Mouse (Mus musculus) thymus, adult 2 months (tissue): ENCODE results near the gene Mrpl52. TPM values are rescaled to one million over a fixed set of nuclear protein-coding genes. Genes with fewer than 3 reads are reported as not detected.
A peak's percentile ranks its signal among the peaks of the same experiment; 100 is the strongest.

Experiments
- DNase-seq: peaks from one replicate; pipeline ENCODE4 v3.0.0; 2021
- H3K27ac ChIP-seq: fragments of 200-500 bp; 2 replicates; pipeline ENCODE4 v1.5.1; 2012; ENCODE audit warnings: low read length, control low read depth; ENCODE audit not compliant: control insufficient read depth, insufficient read depth
- H3K27me3 ChIP-seq: fragments of 200-500 bp; 2 replicates; pipeline ENCODE4 v1.6.1; 2012; ENCODE audit warnings: mild to moderate bottlenecking, low read length, moderate library complexity, mixed read lengths; ENCODE audit not compliant: control insufficient read depth, insufficient read depth
- H3K36me3 ChIP-seq: fragments of 200-500 bp; 2 replicates; pipeline ENCODE4 v1.6.1; 2012; ENCODE audit warnings: mild to moderate bottlenecking, low read length, moderate library complexity; ENCODE audit not compliant: control insufficient read depth, insufficient read depth
- H3K4me1 ChIP-seq: fragments of 200-500 bp; replicated peaks from 2 replicates; pipeline ENCODE4 v1.6.1; 2012; ENCODE audit warnings: low read length; ENCODE audit not compliant: control insufficient read depth, insufficient read depth
- H3K4me3 ChIP-seq: fragments of 200-500 bp; 2 replicates; pipeline ENCODE4 v1.5.1; 2012; ENCODE audit warnings: mild to moderate bottlenecking, low read length, control low read depth, moderate library complexity; ENCODE audit not compliant: control insufficient read depth, insufficient read depth
- CTCF ChIP-seq: fragments of 200-500 bp; IDR thresholded peaks from 2 replicates; pipeline ENCODE4 v1.5.1; 2012; ENCODE audit warnings: mild to moderate bottlenecking, control low read depth, low read length, moderate library complexity, borderline replicate concordance; ENCODE audit not compliant: control insufficient read depth, poor library complexity, insufficient read depth; ENCODE audit errors: extremely low read depth
- POLR2A ChIP-seq: fragments of 200-500 bp; IDR thresholded peaks from 2 replicates; pipeline ENCODE4 v1.6.1; 2012; ENCODE audit warnings: mild to moderate bottlenecking, low read length, control low read depth, moderate library complexity; ENCODE audit not compliant: control insufficient read depth, poor library complexity, insufficient read depth; ENCODE audit errors: extremely low read depth
- WGBS: fragments of 180-500 bp; shearing (Covaris S2); methylation state at CpG from one replicate; pipeline ENCODE4 v1.1.7; 2018; 5-methylcytosine and 5-hydroxymethylcytosine counted together
- polyA plus RNA-seq: library from polyadenylated mRNA; depleted of rRNA; stranded (reverse); fragments of >200 nt; gene quantifications from 2 replicates; pipeline ENCODE4 v1.2.3, GENCODE M21; 2012

Gene Mrpl52
- polyA plus RNA-seq, 1 experiment, result 211 TPM

GRCm38 (mm10) chr14:54408336-54409056 is 18.2 kb upstream of the Mrpl52 start:
- H3K4me3 ChIP-seq, result no peak overlapping the region
- TF ChIP-seq CTCF (no peak), POLR2A (no peak)
- H3K4me1 ChIP-seq, result peaks cover 10% of the 10 kb centered on the region
- no peak for DNase-seq
- 92% methylated on average over 25 of the region's 25 CpGs for WGBS
- no peaks in the 10 kb centered on the region for H3K27me3 ChIP-seq
- H3K27ac ChIP-seq, result no peak overlapping the region
- no peaks in the 10 kb centered on the region for H3K36me3 ChIP-seq

- TF ChIP-seq POLR2A (no peak), CTCF (no peak)
- no peak overlapping the region for H3K4me3 ChIP-seq
- H3K4me1 ChIP-seq, result peaks cover 16% of the 10 kb centered on the region
- no peaks in the 10 kb centered on the region for H3K36me3 ChIP-seq
- 62% methylated on average over 7 of the region's 7 CpGs for WGBS
- H3K27ac ChIP-seq, result no peak overlapping the region
- no peaks in the 10 kb centered on the region for H3K27me3 ChIP-seq
- DNase-seq, result no peak
Observed at GRCm38 (mm10) chr14:54409057-54409645, 17.6 kb upstream of the Mrpl52 start.

- no peak overlapping the region for H3K4me3 ChIP-seq
- DNase-seq, result no peak
- no peaks in the 10 kb centered on the region for H3K27me3 ChIP-seq
- no peaks in the 10 kb centered on the region for H3K36me3 ChIP-seq
- 62% methylated on average over 17 of the region's 17 CpGs for WGBS
- TF ChIP-seq POLR2A (no peak), CTCF (no peak)
- H3K27ac ChIP-seq, result no peak overlapping the region
- H3K4me1 ChIP-seq, result peaks cover 18% of the 10 kb centered on the region
Observed at GRCm38 (mm10) chr14:54409980-54410810, 16.5 kb upstream of the Mrpl52 start.

GRCm38 (mm10) chr14:54412000-54412576 is 14.6 kb upstream of the Mrpl52 start:
- TF ChIP-seq CTCF (no peak), POLR2A (no peak)
- Histone ChIP-seq H3K27ac (no peak overlapping the region), H3K4me1 (peaks cover 18% of the 10 kb centered on the region), H3K36me3 (no peaks in the 10 kb centered on the region), H3K4me3 (no peak overlapping the region), H3K27me3 (no peaks in the 10 kb centered on the region)
- 74% methylated on average over 9 of the region's 9 CpGs for WGBS
- no peak for DNase-seq

GRCm38 (mm10) chr14:54412629-54413170 is 14.0 kb upstream of the Mrpl52 start:
- Histone ChIP-seq H3K27ac (no peak overlapping the region), H3K4me3 (no peak overlapping the region)

More at GRCm38 (mm10) chr14:54412629-54413170, 14.0 kb upstream of the Mrpl52 start:
- H3K36me3 ChIP-seq, result no peaks in the 10 kb centered on the region
- DNase-seq, result peak; percentile 52
- TF ChIP-seq POLR2A (no peak), CTCF (0 out of 2 replicates have a peak, but pooled peaks have one; percentile 31)
- 80% methylated on average over 2 of the region's 2 CpGs for WGBS
- no peaks in the 10 kb centered on the region for H3K27me3 ChIP-seq
- H3K4me1 ChIP-seq, result peaks cover 20% of the 10 kb centered on the region
